Comparison of ENCODE assay signal across 12 mouse cellular contexts in the genomic region with DNA sequence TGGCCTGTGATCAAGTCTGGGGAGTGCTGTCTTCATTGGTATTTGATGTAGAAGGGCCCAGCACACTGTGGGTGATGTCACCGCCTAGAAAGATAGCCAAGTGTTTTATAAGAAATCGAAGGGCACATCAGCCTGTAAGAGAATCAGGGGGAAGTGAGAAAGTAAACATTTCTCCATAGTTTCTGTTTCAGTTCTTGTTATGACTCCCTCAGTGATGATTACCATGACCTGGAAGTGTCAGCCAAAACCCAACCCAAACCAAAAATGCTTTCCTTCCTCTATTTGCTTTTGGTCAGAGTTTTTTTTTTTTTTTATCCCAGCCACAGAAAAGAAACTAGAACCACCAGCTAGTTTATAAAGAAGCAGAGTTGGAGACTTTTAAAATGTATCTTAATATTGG.
DNase-seq lines count a peak whose midpoint lies in the region; ATAC-seq and TF ChIP-seq lines count a peak whose summit lies in the region.
"Had no signal": no experiment of that assay in that cellular context is flagged by ENCODE, and none has a peak within 500 bp of the region (broad histone marks: within the 10 kb centered on the region; RNA-seq: fewer than 3 reads in every experiment).

No protein-coding gene starts in this region.

- no peak overlapping the region for H3K4me2 ChIP-seq in midbrain, embryonic 16.5 days (ENCODE audit: low read length)
- no peak overlapping the region for H3K4me2 ChIP-seq in liver, embryonic 11.5 days
- H3K4me2 ChIP-seq: heart, embryonic 15.5 days; midbrain, embryonic 12.5 days had no signal

- no peaks in the 10 kb centered on the region for H3K9me3 ChIP-seq in midbrain, embryonic 16.5 days (replicated peaks; ENCODE audit: control insufficient read depth, low read length, poor library complexity, severe bottlenecking)
- no peaks in the 10 kb centered on the region for H3K9me3 ChIP-seq in liver, embryonic 11.5 days (ENCODE audit: control insufficient read depth, low read length)
- H3K9me3 ChIP-seq: heart, embryonic 15.5 days; midbrain, embryonic 12.5 days had no signal

- TF ChIP-seq CTCF in kidney, adult 2 months (conservative IDR thresholded peaks at IDR 0.05; ENCODE audit: insufficient read depth, insufficient read length, low read depth, low read length), result no peak

- WGBS in kidney, adult 2 months, result 73% methylated on average over 2 of the region's 2 CpGs
- WGBS in midbrain, embryonic 16.5 days, result 79% methylated on average over 2 of the region's 2 CpGs
- WGBS in liver, embryonic 11.5 days, result 55% methylated on average over 2 of the region's 2 CpGs

- intact Hi-C loops in heart, postnatal 25 days (cut with DNase I), result no loop called here

- peak; percentile 68 for DNase-seq in kidney, adult 2 months
- no peak for DNase-seq in kidney, postnatal 10 days
- DNase-seq in T-cell, adult 2 months (ENCODE audit: low spot score), result peak; percentile 13
- peak; percentile 6 for DNase-seq in heart, postnatal 25 days (ENCODE audit: low spot score)
- DNase-seq in lung, postnatal 36 days, result peak; percentile 74
- no peak for DNase-seq in cerebellum, adult 11 months
- no peak for DNase-seq in liver, embryonic 11.5 days (ENCODE audit: low spot score)
- DNase-seq: cerebellum, postnatal 14 days had no signal

- TF ChIP-seq POLR2A in kidney, adult 2 months (IDR thresholded peaks at IDR 0.05; ENCODE audit: low read depth, low read length), result no peak

- no peaks in the 10 kb centered on the region for H3K27me3 ChIP-seq in kidney, adult 2 months (replicated peaks; ENCODE audit: control insufficient read depth, insufficient read depth, low read length)
- H3K27me3 ChIP-seq in midbrain, embryonic 16.5 days (ENCODE audit: control insufficient read depth, insufficient read depth, low read depth, low read length), result no peaks in the 10 kb centered on the region
- no peaks in the 10 kb centered on the region for H3K27me3 ChIP-seq in liver, embryonic 11.5 days (replicated peaks; ENCODE audit: control insufficient read depth, insufficient read depth, low read length)
- H3K27me3 ChIP-seq: heart, embryonic 15.5 days; midbrain, embryonic 12.5 days had no signal

- ATAC-seq in midbrain, embryonic 16.5 days, result no peak
- ATAC-seq in liver, embryonic 11.5 days (replicated peaks; ENCODE audit: low FRiP score), result no peak

- H3K9ac ChIP-seq in midbrain, embryonic 16.5 days (ENCODE audit: low read depth, low read length), result no peak overlapping the region
- H3K9ac ChIP-seq in liver, embryonic 11.5 days (ENCODE audit: low read depth, low read length), result no peak overlapping the region
- H3K9ac ChIP-seq: heart, embryonic 15.5 days; midbrain, embryonic 12.5 days had no signal

- H3K4me3 ChIP-seq in kidney, adult 2 months (ENCODE audit: insufficient read depth, low read depth, low read length), result no peak overlapping the region
- H3K4me3 ChIP-seq in midbrain, embryonic 16.5 days (ENCODE audit: low read depth, low read length), result no peak overlapping the region
- no peak overlapping the region for H3K4me3 ChIP-seq in liver, embryonic 11.5 days (ENCODE audit: low read depth, low read length)
- H3K4me3 ChIP-seq: heart, embryonic 15.5 days; midbrain, embryonic 12.5 days had no signal

- no peaks in the 10 kb centered on the region for H3K4me1 ChIP-seq in kidney, adult 2 months (ENCODE audit: control insufficient read depth, insufficient read depth, low read length)
- no peaks in the 10 kb centered on the region for H3K4me1 ChIP-seq in midbrain, embryonic 16.5 days (ENCODE audit: control insufficient read depth, insufficient read depth, low read length)
- H3K4me1 ChIP-seq in liver, embryonic 11.5 days (replicated peaks; ENCODE audit: control insufficient read depth, insufficient read depth, low read length), result no peaks in the 10 kb centered on the region
- H3K4me1 ChIP-seq: heart, embryonic 15.5 days had no signal

- no peak overlapping the region for H3K27ac ChIP-seq in kidney, adult 2 months (ENCODE audit: insufficient read depth, low read depth, low read length)
- H3K27ac ChIP-seq in midbrain, embryonic 16.5 days (ENCODE audit: low read length), result no peak overlapping the region
- H3K27ac ChIP-seq in liver, embryonic 11.5 days (ENCODE audit: low read depth, low read length), result no peak overlapping the region
- H3K27ac ChIP-seq: heart, embryonic 15.5 days; midbrain, embryonic 12.5 days had no signal

- no peaks in the 10 kb centered on the region for H3K36me3 ChIP-seq in kidney, adult 2 months (ENCODE audit: control insufficient read depth, insufficient read depth, low read length)
- no peaks in the 10 kb centered on the region for H3K36me3 ChIP-seq in midbrain, embryonic 16.5 days (ENCODE audit: control insufficient read depth, insufficient read depth, low read length)
- H3K36me3 ChIP-seq in liver, embryonic 11.5 days (ENCODE audit: control insufficient read depth, insufficient read depth, low read length), result no peaks in the 10 kb centered on the region
- H3K36me3 ChIP-seq: G1E; heart, embryonic 15.5 days; midbrain, embryonic 12.5 days had no signal

Comparison
In these comparisons a context has a peak if more than half of its experiments do, and no peak if none do; other contexts are left out.
1. DNase-seq: peak in kidney, adult 2 months (single experiment), T-cell, adult 2 months (single experiment), heart, postnatal 25 days (single experiment) and lung, postnatal 36 days (single experiment); none in kidney, postnatal 10 days (single experiment), cerebellum, adult 11 months (single experiment) and liver, embryonic 11.5 days (single experiment).